Mouse (Mus musculus) ES-Bruce4 (cell line): ENCODE measurements around the gene Csnk1d. TPM values are rescaled to one million over a fixed set of nuclear protein-coding genes. Genes with fewer than 3 reads are reported as not detected.

Source experiments
- H3K27ac ChIP-seq: 2 replicates; pipeline ENCODE4 v1.5.1; 2012; ENCODE audit warnings: low read length, inconsistent platforms; ENCODE audit not compliant: insufficient read depth
- H3K27me3 ChIP-seq: 2 replicates; pipeline ENCODE4 v1.6.1; 2012; ENCODE audit warnings: mild to moderate bottlenecking, low read length, inconsistent platforms; ENCODE audit not compliant: control insufficient read depth, poor library complexity, insufficient read depth, severe bottlenecking
- H3K36me3 ChIP-seq: 2 replicates; pipeline ENCODE4 v1.6.1; 2012; ENCODE audit warnings: inconsistent platforms, mild to moderate bottlenecking, low read length, moderate library complexity; ENCODE audit not compliant: control insufficient read depth, poor library complexity, insufficient read depth, severe bottlenecking
- H3K4me1 ChIP-seq: one replicate; pipeline ENCODE4 v1.8.1; 2011; ENCODE audit warnings: low read length; ENCODE audit not compliant: control insufficient read depth, insufficient read depth
- H3K4me3 ChIP-seq: 2 replicates; pipeline ENCODE4 v1.5.1; 2011; ENCODE audit warnings: low read depth, mild to moderate bottlenecking, low read length
- H3K9ac ChIP-seq: 2 replicates; pipeline ENCODE4 v1.6.1; 2012; ENCODE audit warnings: low read depth, mild to moderate bottlenecking, inconsistent platforms; ENCODE audit not compliant: poor library complexity, severe bottlenecking
- H3K9me3 ChIP-seq: replicated peaks from 2 replicates; pipeline ENCODE4 v1.6.1; 2012; ENCODE audit warnings: mild to moderate bottlenecking, low read length, inconsistent platforms; ENCODE audit not compliant: control insufficient read depth, poor library complexity, insufficient read depth, severe bottlenecking
- CTCF ChIP-seq: IDR thresholded peaks from one replicate; pipeline ENCODE4 v1.8.1; 2011; ENCODE audit warnings: low read depth, low read length
- EP300 ChIP-seq: IDR thresholded peaks from 2 replicates; pipeline ENCODE4 v1.6.1; 2011; ENCODE audit warnings: low read depth, low read length; ENCODE audit not compliant: insufficient read depth
- POLR2A ChIP-seq: IDR thresholded peaks from one replicate; pipeline ENCODE4 v1.8.1; 2011; ENCODE audit warnings: low read length; ENCODE audit not compliant: insufficient read depth
- polyA plus RNA-seq: library from polyadenylated mRNA; stranded (reverse); fragments of >200 nt; gene quantifications from 2 replicates; pipeline ENCODE4 v1.2.4, GENCODE M21; 2011; ENCODE audit warnings: low read depth; ENCODE audit not compliant: missing spikeins, insufficient read depth, insufficient read length

Csnk1d gene
- polyA plus RNA-seq, 1 experiment, result 99.3 TPM

GRCm38 (mm10) chr11:121006184-121006583 lies 15.1 kb upstream of the Csnk1d start:
- H3K27me3 ChIP-seq, result no peaks in the 10 kb centered on the region
- no peak overlapping the region for H3K4me3 ChIP-seq
- no peak overlapping the region for H3K9ac ChIP-seq
- H3K27ac ChIP-seq, result no peak overlapping the region
- H3K36me3 ChIP-seq, result no peaks in the 10 kb centered on the region
- H3K9me3 ChIP-seq, result no peaks in the 10 kb centered on the region
- TF ChIP-seq EP300 (no peak), CTCF (no peak), POLR2A (no peak)
- peaks cover 2% of the 10 kb centered on the region for H3K4me1 ChIP-seq

- Histone ChIP-seq H3K9me3 (no peaks in the 10 kb centered on the region), H3K36me3 (no peaks in the 10 kb centered on the region), H3K4me1 (peaks cover 2% of the 10 kb centered on the region), H3K27me3 (no peaks in the 10 kb centered on the region), H3K4me3 (no peak overlapping the region), H3K27ac (no peak overlapping the region), H3K9ac (no peak overlapping the region)
- TF ChIP-seq CTCF (no peak), POLR2A (no peak), EP300 (no peak)
Observed at GRCm38 (mm10) chr11:121004281-121004680, 13.2 kb upstream of the Csnk1d start.

GRCm38 (mm10) chr11:121001966-121002365 lies 10.8 kb upstream of the Csnk1d start:
- no peaks in the 10 kb centered on the region for H3K36me3 ChIP-seq
- no peak overlapping the region for H3K4me3 ChIP-seq
- H3K9me3 ChIP-seq, result no peaks in the 10 kb centered on the region
- H3K27ac ChIP-seq, result no peak overlapping the region
- H3K9ac ChIP-seq, result no peak overlapping the region
- no peak for TF ChIP-seq EP300
- no peak for TF ChIP-seq POLR2A
- no peak for TF ChIP-seq CTCF
- no peaks in the 10 kb centered on the region for H3K27me3 ChIP-seq
- H3K4me1 ChIP-seq, result peaks cover 2% of the 10 kb centered on the region

- Histone ChIP-seq H3K9ac (no peak overlapping the region), H3K9me3 (no peaks in the 10 kb centered on the region), H3K4me1 (no peaks in the 10 kb centered on the region), H3K27me3 (no peaks in the 10 kb centered on the region), H3K27ac (no peak overlapping the region), H3K36me3 (no peaks in the 10 kb centered on the region), H3K4me3 (no peak overlapping the region)
- TF ChIP-seq EP300, result no peak
- TF ChIP-seq CTCF, result no peak
- no peak for TF ChIP-seq POLR2A
Observed at GRCm38 (mm10) chr11:120994741-120995140, 3.6 kb upstream of the Csnk1d start.

GRCm38 (mm10) chr11:120993586-120993985 lies 2.5 kb upstream of the Csnk1d start:
- peaks cover 3% of the 10 kb centered on the region for H3K4me1 ChIP-seq
- H3K36me3 ChIP-seq, result no peaks in the 10 kb centered on the region
- no peak overlapping the region for H3K4me3 ChIP-seq
- H3K9ac ChIP-seq, result no peak overlapping the region
- TF ChIP-seq EP300 (no peak), POLR2A (no peak), CTCF (no peak)
- no peak overlapping the region for H3K27ac ChIP-seq
- no peaks in the 10 kb centered on the region for H3K9me3 ChIP-seq
- H3K27me3 ChIP-seq, result no peaks in the 10 kb centered on the region

- Histone ChIP-seq H3K27me3 (no peaks in the 10 kb centered on the region), H3K4me1 (peaks cover 3% of the 10 kb centered on the region), H3K4me3 (no peak overlapping the region), H3K36me3 (no peaks in the 10 kb centered on the region), H3K9me3 (no peaks in the 10 kb centered on the region), H3K9ac (no peak overlapping the region), H3K27ac (no peak overlapping the region)
- no peak for TF ChIP-seq POLR2A
- no peak for TF ChIP-seq CTCF
- no peak for TF ChIP-seq EP300
Observed at GRCm38 (mm10) chr11:120993080-120993479, 1.9 kb upstream of the Csnk1d start.
